ENCODE assay signal across 8 mouse cellular contexts in genomic region chr9:109038901-109039364, GRCm38 (mm10). TPM values are rescaled to one million over a fixed set of nuclear protein-coding genes. Genes with fewer than 3 reads are reported as not detected.
DNase-seq lines count a peak whose midpoint lies in the region; ATAC-seq and TF ChIP-seq lines count a peak whose summit lies in the region.

No protein-coding gene starts in this region.

- H3K4me1 ChIP-seq in embryonic facial prominence, embryonic 12.5 days, result peaks cover 24% of the 10 kb centered on the region
- H3K4me1 ChIP-seq in heart, embryonic 11.5 days (ENCODE audit: control insufficient read depth, insufficient read depth, low read length), result peaks cover 29% of the 10 kb centered on the region
- no peaks in the 10 kb centered on the region for H3K4me1 ChIP-seq in stomach, postnatal 0 days (replicated peaks; ENCODE audit: control insufficient read depth, insufficient read depth)

- H3K27ac ChIP-seq in embryonic facial prominence, embryonic 12.5 days, result peak overlapping the region; percentile 48; the same call in 1 of the 2 replicates
- peak overlapping the region; percentile 62 for H3K27ac ChIP-seq in heart, embryonic 11.5 days (ENCODE audit: low read depth, low read length)
- peak overlapping the region; percentile 91 for H3K27ac ChIP-seq in stomach, postnatal 0 days (replicated peaks)

- H3K4me3 ChIP-seq in embryonic facial prominence, embryonic 12.5 days, result peak overlapping the region; percentile 63
- peak overlapping the region; percentile 70 for H3K4me3 ChIP-seq in heart, embryonic 11.5 days (ENCODE audit: low read depth, low read length)
- H3K4me3 ChIP-seq in stomach, postnatal 0 days (ENCODE audit: low read depth, low read length), result peak overlapping the region; percentile 77

- no peak for TF ChIP-seq CTCF in stomach, postnatal 0 days (IDR thresholded peaks at IDR 0.05; ENCODE audit: low read depth)

- H3K36me3 ChIP-seq in embryonic facial prominence, embryonic 12.5 days, result no peaks in the 10 kb centered on the region
- H3K36me3 ChIP-seq in heart, embryonic 11.5 days (ENCODE audit: control insufficient read depth, insufficient read depth, low read length), result no peaks in the 10 kb centered on the region
- no peaks in the 10 kb centered on the region for H3K36me3 ChIP-seq in stomach, postnatal 0 days (ENCODE audit: control insufficient read depth, insufficient read depth, low read length)

- ATAC-seq in embryonic facial prominence, embryonic 12.5 days (ENCODE audit: insufficient number of reproducible peaks, insufficient read depth, low FRiP score, low TSS enrichment), result peak; percentile 64
- ATAC-seq in heart, embryonic 11.5 days (replicated peaks; ENCODE audit: insufficient number of reproducible peaks, low FRiP score, low TSS enrichment), result peak; percentile 31
- ATAC-seq in stomach, postnatal 0 days (ENCODE audit: low FRiP score, low TSS enrichment), result peak; percentile 78

- H3K4me2 ChIP-seq in embryonic facial prominence, embryonic 12.5 days (replicated peaks), result peak overlapping the region; percentile 61
- H3K4me2 ChIP-seq in heart, embryonic 11.5 days, result peak overlapping the region; percentile 87
- H3K4me2 ChIP-seq in stomach, postnatal 0 days (replicated peaks; ENCODE audit: low read depth), result peak overlapping the region; percentile 73

- DNase-seq in 416B (ENCODE audit: low read depth), result peak; percentile 77
- DNase-seq in Muller cell, postnatal 12 days (ENCODE audit: inconsistent ontology term), result peak; percentile 72
- DNase-seq in kidney, adult 9 months, result peak; percentile 78
- peak; percentile 65 for DNase-seq in lung, postnatal 14 days
- peak; percentile 55 for DNase-seq in stomach, postnatal 0 days (ENCODE audit: low spot score)
- DNase-seq in left cerebral cortex, adult 11 months (ENCODE audit: low spot score), result no peak

- TF ChIP-seq EP300 in stomach, postnatal 0 days (optimal IDR thresholded peaks at IDR 0.05), result no peak

- peak overlapping the region; percentile 61 for H3K9ac ChIP-seq in embryonic facial prominence, embryonic 12.5 days
- H3K9ac ChIP-seq in heart, embryonic 11.5 days (ENCODE audit: low read depth, low read length), result peak overlapping the region; percentile 86
- peak overlapping the region; percentile 82 for H3K9ac ChIP-seq in stomach, postnatal 0 days (ENCODE audit: low read length)

- no peaks in the 10 kb centered on the region for H3K27me3 ChIP-seq in embryonic facial prominence, embryonic 12.5 days
- no peaks in the 10 kb centered on the region for H3K27me3 ChIP-seq in heart, embryonic 11.5 days (ENCODE audit: control insufficient read depth, insufficient read depth, low read length)
- no peaks in the 10 kb centered on the region for H3K27me3 ChIP-seq in stomach, postnatal 0 days (ENCODE audit: control insufficient read depth, insufficient read depth, low read length)

- WGBS in embryonic facial prominence, embryonic 12.5 days, result 9% methylated on average over 8 of the region's 8 CpGs
- 14% methylated on average over 8 of the region's 8 CpGs for WGBS in heart, embryonic 11.5 days (ENCODE audit: insufficient replicate concordance)
- WGBS in stomach, postnatal 0 days, result 3% methylated on average over 8 of the region's 8 CpGs

- no peaks in the 10 kb centered on the region for H3K9me3 ChIP-seq in embryonic facial prominence, embryonic 12.5 days
- no peaks in the 10 kb centered on the region for H3K9me3 ChIP-seq in heart, embryonic 11.5 days (replicated peaks; ENCODE audit: control insufficient read depth, low read length)
- no peaks in the 10 kb centered on the region for H3K9me3 ChIP-seq in stomach, postnatal 0 days (ENCODE audit: control insufficient read depth, low read length)

RNA-seq across cellular contexts. Expression of gene Shisa5, which starts 0.6 kb away (rescaled TPM):
- polyA plus RNA-seq in embryonic facial prominence, embryonic 12.5 days (2016; fragmentation: Nextera tagmentation; extraction: Ambion mirVana), result 58.6 and 60.4 TPM in 2 replicates
- polyA plus RNA-seq in heart, embryonic 11.5 days (2014; fragmentation: Nextera tagmentation; extraction: Ambion mirVana), result 49.0 and 59.1 TPM in 2 replicates
- 168 and 181 TPM in 2 replicates for polyA plus RNA-seq in stomach, postnatal 0 days (2015; fragmentation: Nextera tagmentation; extraction: Ambion mirVana)

RNA-seq across cellular contexts. Expression of gene Trex1, which starts 20.6 kb away (rescaled TPM):
- 10.3 and 13.1 TPM in 2 replicates for polyA plus RNA-seq in embryonic facial prominence, embryonic 12.5 days (2016; fragmentation: Nextera tagmentation; extraction: Ambion mirVana)
- 5.7 and 7.0 TPM in 2 replicates for polyA plus RNA-seq in heart, embryonic 11.5 days (2014; fragmentation: Nextera tagmentation; extraction: Ambion mirVana)
- polyA plus RNA-seq in stomach, postnatal 0 days (2015; fragmentation: Nextera tagmentation; extraction: Ambion mirVana), result 13.3 and 15.8 TPM in 2 replicates

RNA-seq across cellular contexts. Expression of gene Atrip, which starts 35.0 kb away (rescaled TPM):
- polyA plus RNA-seq in embryonic facial prominence, embryonic 12.5 days (2016; fragmentation: Nextera tagmentation; extraction: Ambion mirVana), result 31.5 and 34.9 TPM in 2 replicates
- 18.0 and 18.6 TPM in 2 replicates for polyA plus RNA-seq in heart, embryonic 11.5 days (2014; fragmentation: Nextera tagmentation; extraction: Ambion mirVana)
- 10.8 and 11.3 TPM in 2 replicates for polyA plus RNA-seq in stomach, postnatal 0 days (2015; fragmentation: Nextera tagmentation; extraction: Ambion mirVana)

RNA-seq across cellular contexts. Expression of gene Ccdc51, which starts 43.4 kb away (rescaled TPM):
- polyA plus RNA-seq in embryonic facial prominence, embryonic 12.5 days (2016; fragmentation: Nextera tagmentation; extraction: Ambion mirVana), result 13.9 and 15.0 TPM in 2 replicates
- 15.5 and 15.8 TPM in 2 replicates for polyA plus RNA-seq in heart, embryonic 11.5 days (2014; fragmentation: Nextera tagmentation; extraction: Ambion mirVana)
- 8.9 and 9.9 TPM in 2 replicates for polyA plus RNA-seq in stomach, postnatal 0 days (2015; fragmentation: Nextera tagmentation; extraction: Ambion mirVana)

RNA-seq across cellular contexts. Expression of gene Tma7, which starts 43.5 kb away (rescaled TPM):
- polyA plus RNA-seq in embryonic facial prominence, embryonic 12.5 days (2016; fragmentation: Nextera tagmentation; extraction: Ambion mirVana), result 757 TPM in 2 replicates
- polyA plus RNA-seq in heart, embryonic 11.5 days (2014; fragmentation: Nextera tagmentation; extraction: Ambion mirVana), result 776 and 790 TPM in 2 replicates
- polyA plus RNA-seq in stomach, postnatal 0 days (2015; fragmentation: Nextera tagmentation; extraction: Ambion mirVana), result 416 and 424 TPM in 2 replicates
